Mouse (Mus musculus) midbrain, embryonic 11.5 days (tissue): Measurements from ENCODE around the gene Pkd1. TPM values are rescaled to one million over a fixed set of nuclear protein-coding genes. Genes with fewer than 3 reads are reported as not detected.

ENCODE experiments used
- ATAC-seq: fragments of 200-750 bp; cut with Nextera tagmentation; 2 replicates; pipeline ENCODE4 v1.8.0; 2017; ENCODE audit warnings: moderate TSS enrichment, moderate library complexity; ENCODE audit not compliant: low FRiP score
- DNase-seq: peaks from one replicate; pipeline ENCODE4 v3.0.0; 2015; ENCODE audit warnings: low spot score; ENCODE audit errors: missing footprints
- H3K27ac ChIP-seq: fragments of 300-500 bp; sonication (generic); 2 replicates; pipeline ENCODE4 v1.5.1; 2014; ENCODE audit warnings: low read depth, low read length
- H3K27me3 ChIP-seq: fragments of 300-500 bp; sonication (generic); 2 replicates; pipeline ENCODE4 v1.6.1; 2014; ENCODE audit warnings: mild to moderate bottlenecking, low read length, moderate library complexity, mixed read lengths; ENCODE audit not compliant: control insufficient read depth, insufficient read depth
- H3K36me3 ChIP-seq: fragments of 300-500 bp; sonication (generic); 2 replicates; pipeline ENCODE4 v1.6.1; 2014; ENCODE audit warnings: mild to moderate bottlenecking, low read length, moderate library complexity, mixed read lengths; ENCODE audit not compliant: control insufficient read depth, insufficient read depth
- H3K4me1 ChIP-seq: fragments of 300-500 bp; sonication (generic); 2 replicates; pipeline ENCODE4 v1.6.1; 2014; ENCODE audit warnings: low read length; ENCODE audit not compliant: control insufficient read depth, insufficient read depth
- H3K4me2 ChIP-seq: fragments of 300-500 bp; sonication (generic); 2 replicates; pipeline ENCODE4 v1.6.1; 2014; ENCODE audit warnings: mild to moderate bottlenecking, moderate library complexity
- H3K4me3 ChIP-seq: fragments of 300-500 bp; sonication (generic); 2 replicates; pipeline ENCODE4 v1.5.1; 2014; ENCODE audit warnings: low read depth, low read length
- H3K9ac ChIP-seq: fragments of 300-500 bp; sonication (generic); 2 replicates; pipeline ENCODE4 v1.6.1; 2014; ENCODE audit warnings: low read length
- H3K9me3 ChIP-seq: fragments of 300-500 bp; sonication (generic); 2 replicates; pipeline ENCODE4 v1.6.1; 2016; ENCODE audit warnings: low read length; ENCODE audit not compliant: control insufficient read depth
- WGBS: fragments of 180-500 bp; shearing (Covaris S2); extraction: QIAGEN DNeasy Blood & Tissue Kit; methylation state at CpG from one replicate; pipeline ENCODE4 v1.1.7; 2014; 5-methylcytosine and 5-hydroxymethylcytosine counted together
- polyA plus RNA-seq: library from polyadenylated mRNA; unstranded; fragments of >200 nt; fragmentation: Nextera tagmentation; extraction: Ambion mirVana; gene quantifications from 2 replicates; pipeline ENCODE4 v1.2.1, GENCODE M21; 2014

Pkd1 gene
- polyA plus RNA-seq, 1 experiment from 2014 or later = 18.5 TPM

- WGBS = 85% methylated on average over 5 of the region's 5 CpGs
- Histone ChIP-seq H3K9ac (no peak overlapping the region), H3K4me3 (no peak overlapping the region), H3K27ac (no peak overlapping the region), H3K27me3 (no peaks in the 10 kb centered on the region), H3K9me3 (no peaks in the 10 kb centered on the region), H3K4me2 (no peak overlapping the region), H3K4me1 (no peaks in the 10 kb centered on the region), H3K36me3 (peaks cover 33% of the 10 kb centered on the region)
- ATAC-seq (no peak), DNase-seq (no peak)
Observed at GRCm38 (mm10) chr17:24593248-24593647, 43.6 kb downstream of the Pkd1 start.

DNA sequence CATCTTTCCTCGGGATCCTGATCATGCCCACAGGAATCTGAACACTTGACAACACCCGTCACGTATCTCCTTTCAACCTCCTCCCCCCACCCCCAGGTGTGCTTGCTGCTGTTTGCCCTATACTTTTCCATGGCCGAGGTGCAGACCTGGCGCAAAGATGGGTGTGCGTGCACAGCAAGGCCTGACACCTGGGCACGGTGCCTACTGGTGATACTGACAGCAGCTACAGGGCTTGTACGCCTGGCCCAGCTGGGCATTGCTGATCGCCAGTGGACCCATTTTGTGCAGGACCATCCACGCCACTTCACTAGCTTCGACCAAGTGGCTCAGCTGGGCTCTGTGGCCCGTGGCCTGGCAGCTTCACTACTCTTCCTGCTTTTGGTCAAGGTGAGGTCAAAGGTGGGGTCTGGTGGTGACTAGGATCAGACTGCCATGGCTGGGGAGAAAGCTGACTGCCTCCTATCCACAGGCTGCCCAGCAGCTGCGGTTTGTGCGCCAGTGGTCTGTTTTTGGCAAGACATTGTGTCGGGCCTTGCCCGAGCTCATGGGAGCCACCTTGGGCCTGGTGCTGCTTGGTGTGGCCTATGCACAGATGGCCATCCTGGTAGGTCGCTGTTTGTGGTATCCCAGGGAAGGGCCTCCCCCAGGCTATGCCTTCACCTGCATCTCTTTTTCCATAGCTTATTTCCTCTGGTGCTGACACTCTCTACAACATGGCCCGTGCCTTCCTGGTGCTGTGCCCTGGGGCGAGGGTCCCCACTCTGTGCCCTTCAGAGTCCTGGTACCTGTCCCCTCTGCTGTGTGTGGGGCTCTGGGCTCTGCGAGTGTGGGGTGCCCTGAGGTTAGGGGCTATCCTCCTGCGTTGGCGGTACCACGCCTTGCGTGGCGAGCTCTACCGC lies 44.6 kb downstream of the Pkd1 start:
- H3K4me3 ChIP-seq = no peak overlapping the region
- no peak overlapping the region for H3K4me2 ChIP-seq
- ATAC-seq = no peak; the same call in 1 of the 2 replicates
- peaks cover 33% of the 10 kb centered on the region for H3K36me3 ChIP-seq
- no peak overlapping the region for H3K9ac ChIP-seq
- H3K27ac ChIP-seq = no peak overlapping the region
- H3K27me3 ChIP-seq = no peaks in the 10 kb centered on the region
- DNase-seq = no peak
- no peaks in the 10 kb centered on the region for H3K9me3 ChIP-seq
- WGBS = 95% methylated on average over 26 of the region's 26 CpGs
- no peaks in the 10 kb centered on the region for H3K4me1 ChIP-seq

GRCm38 (mm10) chr17:24595126-24596072 lies 45.8 kb downstream of the Pkd1 start:
- no peaks in the 10 kb centered on the region for H3K27me3 ChIP-seq
- no peaks in the 10 kb centered on the region for H3K9me3 ChIP-seq
- DNase-seq = no peak
- no peak overlapping the region for H3K9ac ChIP-seq
- WGBS = 76% methylated on average over 17 of the region's 17 CpGs
- H3K4me3 ChIP-seq = no peak overlapping the region
- H3K36me3 ChIP-seq = peaks cover 33% of the 10 kb centered on the region
- H3K4me1 ChIP-seq = no peaks in the 10 kb centered on the region
- no peak overlapping the region for H3K4me2 ChIP-seq
- ATAC-seq = no peak
- no peak overlapping the region for H3K27ac ChIP-seq

DNA sequence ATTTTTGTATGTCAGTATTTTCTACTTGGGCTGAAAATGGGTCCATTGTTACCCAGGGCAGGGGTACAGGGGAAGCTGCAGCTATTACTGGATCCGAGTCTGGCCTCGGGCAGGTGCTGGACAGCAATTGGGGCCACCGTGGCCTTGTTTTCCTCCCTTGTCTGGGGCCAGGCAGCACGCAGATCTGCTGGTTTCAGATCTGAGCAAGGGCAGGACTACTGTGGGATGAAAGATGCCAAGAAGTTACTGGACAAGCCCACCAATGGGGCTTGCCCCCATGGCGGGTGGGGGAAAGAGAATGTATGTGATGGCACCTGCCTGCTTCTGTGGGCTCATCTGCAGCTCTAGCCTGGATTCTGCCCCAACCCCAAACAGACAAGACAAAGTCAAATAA lies 46.4 kb downstream of the Pkd1 start:
- H3K4me1 ChIP-seq = no peaks in the 10 kb centered on the region
- H3K27ac ChIP-seq = no peak overlapping the region
- no peak for DNase-seq
- no peak overlapping the region for H3K4me3 ChIP-seq
- no peaks in the 10 kb centered on the region for H3K27me3 ChIP-seq
- no peak overlapping the region for H3K9ac ChIP-seq
- no peaks in the 10 kb centered on the region for H3K9me3 ChIP-seq
- no peak overlapping the region for H3K4me2 ChIP-seq
- 91% methylated on average over 5 of the region's 5 CpGs for WGBS
- no peak for ATAC-seq
- peaks cover 33% of the 10 kb centered on the region for H3K36me3 ChIP-seq

- ATAC-seq (no peak), DNase-seq (no peak)
- no peak overlapping the region for H3K4me2 ChIP-seq
- 91% methylated on average over 19 of the region's 19 CpGs for WGBS
- no peaks in the 10 kb centered on the region for H3K27me3 ChIP-seq
- peaks cover 28% of the 10 kb centered on the region for H3K36me3 ChIP-seq
- H3K4me1 ChIP-seq = no peaks in the 10 kb centered on the region
- H3K27ac ChIP-seq = no peak overlapping the region
- H3K4me3 ChIP-seq = no peak overlapping the region
- H3K9me3 ChIP-seq = no peaks in the 10 kb centered on the region
- no peak overlapping the region for H3K9ac ChIP-seq
Observed at GRCm38 (mm10) chr17:24596471-24597183, 47.0 kb downstream of the Pkd1 start.

DNA sequence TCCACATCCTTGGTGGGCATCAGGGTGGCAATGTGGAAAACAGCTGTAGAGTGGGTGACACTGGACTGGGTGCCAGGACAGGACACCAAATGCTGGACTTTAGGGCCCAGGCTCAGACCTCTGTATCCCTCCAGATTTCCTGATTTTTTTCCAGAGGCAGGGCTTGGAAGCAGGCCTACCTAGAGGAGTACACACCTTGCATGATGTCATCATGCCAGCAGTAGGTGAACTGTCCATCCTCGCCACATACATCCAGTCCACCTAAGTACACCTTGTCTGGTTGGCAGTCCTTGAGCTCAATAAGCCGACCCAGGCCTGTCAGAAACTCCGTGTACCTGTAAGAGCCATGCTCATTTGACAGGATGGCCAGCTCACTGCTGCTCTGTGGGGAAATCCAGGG lies 48.4 kb downstream of the Pkd1 start:
- Histone ChIP-seq H3K27me3 (no peaks in the 10 kb centered on the region), H3K4me3 (no peak overlapping the region), H3K27ac (no peak overlapping the region), H3K4me1 (no peaks in the 10 kb centered on the region), H3K4me2 (no peak overlapping the region), H3K36me3 (peaks cover 22% of the 10 kb centered on the region), H3K9ac (no peak overlapping the region), H3K9me3 (no peaks in the 10 kb centered on the region)
- WGBS = 89% methylated on average over 3 of the region's 3 CpGs
- DNase-seq (no peak), ATAC-seq (no peak)

GRCm38 (mm10) chr17:24600502-24600901 lies 50.9 kb downstream of the Pkd1 start:
- Histone ChIP-seq H3K4me2 (no peak overlapping the region), H3K4me1 (no peaks in the 10 kb centered on the region), H3K27ac (no peak overlapping the region), H3K9ac (no peak overlapping the region), H3K36me3 (peaks cover 12% of the 10 kb centered on the region), H3K9me3 (no peaks in the 10 kb centered on the region), H3K27me3 (no peaks in the 10 kb centered on the region), H3K4me3 (no peak overlapping the region)
- no peak for ATAC-seq
- WGBS = 90% methylated on average over 4 of the region's 4 CpGs
- no peak for DNase-seq

GRCm38 (mm10) chr17:24603961-24604360 lies 54.3 kb downstream of the Pkd1 start:
- WGBS = 93% methylated on average over 8 of the region's 8 CpGs
- Histone ChIP-seq H3K4me2 (no peak overlapping the region), H3K9ac (no peak overlapping the region), H3K4me3 (no peak overlapping the region), H3K4me1 (no peaks in the 10 kb centered on the region), H3K27ac (no peak overlapping the region), H3K36me3 (peaks cover 3% of the 10 kb centered on the region), H3K9me3 (no peaks in the 10 kb centered on the region), H3K27me3 (no peaks in the 10 kb centered on the region)
- DNase-seq = no peak
- no peak for ATAC-seq
